Mouse (Mus musculus): ENCODE measurements around the gene Prdx6b.
A peak's percentile ranks its signal among the peaks of the same experiment; 100 is the strongest.

The Prdx6b gene

DNA sequence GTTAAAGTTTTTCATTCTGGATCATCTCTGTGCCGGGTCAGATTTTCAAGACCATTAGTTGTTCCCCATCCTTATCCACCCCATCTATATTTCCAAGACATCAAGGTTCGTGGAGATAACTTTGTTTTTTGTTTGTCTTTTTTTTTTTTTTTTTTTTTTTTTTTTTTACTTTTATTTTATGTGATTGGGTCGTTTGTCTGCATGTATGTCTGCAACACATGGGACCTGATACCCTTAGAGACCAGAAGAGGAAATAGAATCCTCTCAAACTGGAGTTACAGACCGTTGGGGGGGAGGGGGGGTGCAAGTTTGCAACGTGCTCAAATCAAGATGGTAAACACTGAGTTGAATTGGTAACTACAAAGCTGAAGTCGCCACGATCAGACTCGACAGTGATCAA lies at the start of gene Prdx6b:
Prdx6b (plus strand) TSS at position 301 of the 400 bp plus-strand sequence.
- no peak for DNase-seq

DNA sequence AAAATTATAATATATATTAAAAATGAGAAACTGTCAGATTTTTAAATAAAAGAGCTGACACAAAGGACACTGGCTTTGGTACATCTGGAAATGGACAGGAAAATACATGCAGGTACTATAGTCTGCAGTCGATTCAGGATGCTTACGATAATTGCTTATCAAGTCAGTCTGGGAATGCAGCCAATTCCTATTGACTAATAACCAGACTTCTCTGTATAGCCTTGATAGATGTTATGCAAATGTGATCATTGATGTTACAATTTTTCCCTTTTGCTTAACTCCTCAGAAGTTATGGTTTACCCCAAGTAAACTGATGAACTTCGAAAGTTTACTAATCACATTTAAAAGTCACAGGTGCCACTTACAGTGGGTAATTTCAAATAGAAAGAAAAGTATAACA lies 44.8 kb upstream of the Prdx6b start:
- DNase-seq = no peak

DNA sequence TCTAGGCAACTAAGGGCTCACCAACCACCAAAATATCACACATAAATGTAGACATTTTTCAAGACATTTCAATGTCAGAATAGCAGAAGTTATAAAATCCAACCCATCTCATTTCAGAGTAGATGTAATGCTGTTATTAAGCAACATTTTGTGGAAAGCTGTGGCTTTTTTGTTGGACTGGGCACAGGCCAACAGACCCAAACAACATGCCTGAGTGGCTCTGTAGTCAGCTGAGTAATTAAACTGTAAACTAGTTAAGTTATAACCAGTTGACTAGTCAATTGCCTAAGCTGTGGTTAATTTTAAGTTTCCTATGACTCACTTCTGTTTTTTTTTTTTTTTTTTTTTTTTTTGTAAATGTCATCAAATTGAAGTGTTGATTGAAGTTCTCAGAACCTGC lies 44.4 kb upstream of the Prdx6b start:
- no peak for DNase-seq

DNA sequence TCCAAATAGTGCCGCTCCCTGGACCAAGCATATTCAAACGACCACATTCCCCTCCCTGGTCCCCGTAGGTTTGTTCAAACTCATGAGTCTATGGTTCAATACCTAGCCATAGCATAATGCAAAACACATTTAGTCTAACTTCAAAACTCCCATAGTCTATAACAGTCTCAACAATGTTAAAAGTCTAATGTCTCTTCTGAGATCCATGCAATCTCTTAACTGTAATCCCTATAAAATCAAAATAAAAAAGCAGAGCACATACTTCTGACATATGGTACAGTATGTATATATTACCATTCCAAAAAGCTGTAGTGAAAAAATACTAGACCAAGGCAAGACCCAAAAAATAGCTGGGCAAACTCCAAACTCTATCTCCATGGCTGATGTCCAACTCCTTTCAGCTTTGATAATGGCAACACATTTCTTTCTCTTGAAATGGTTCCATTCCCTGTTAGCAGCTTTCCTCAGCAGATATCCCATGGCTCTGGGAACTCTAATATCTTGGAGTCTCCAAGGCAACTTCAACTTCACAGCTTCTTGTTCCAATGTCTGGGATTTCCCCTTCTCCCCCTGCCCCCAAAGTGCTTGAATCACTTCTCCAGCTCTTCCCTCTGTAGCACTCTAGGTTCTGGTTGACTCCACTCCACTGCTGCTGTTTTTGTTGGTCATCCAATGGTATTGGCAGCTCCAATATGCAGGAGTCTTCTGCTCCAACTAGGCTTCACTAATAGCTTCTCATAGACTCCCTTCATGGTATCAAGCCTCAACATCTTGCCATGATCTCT lies 32.2 kb upstream of the Prdx6b start:
- DNase-seq = no peak

DNA sequence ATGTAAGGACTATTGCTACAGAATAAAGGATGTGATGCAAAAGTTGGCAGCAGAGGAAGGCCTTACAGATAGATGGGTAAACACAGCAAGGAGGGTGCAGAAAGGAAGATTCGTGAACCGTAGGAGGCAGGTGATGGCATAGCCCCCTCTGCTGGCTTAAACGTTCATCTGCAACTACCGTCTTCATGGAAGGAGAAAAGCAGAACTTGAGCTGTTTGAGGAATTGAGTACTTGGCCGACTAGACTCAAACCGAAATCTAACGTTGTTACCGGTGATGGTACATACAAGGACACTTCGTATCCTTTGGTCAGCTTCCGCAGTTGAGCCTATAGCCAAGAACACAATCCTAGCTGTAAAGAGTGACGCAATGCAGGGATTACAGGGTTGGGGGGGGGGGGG lies 25.4 kb upstream of the Prdx6b start:
- peak; percentile 64 for DNase-seq

DNA sequence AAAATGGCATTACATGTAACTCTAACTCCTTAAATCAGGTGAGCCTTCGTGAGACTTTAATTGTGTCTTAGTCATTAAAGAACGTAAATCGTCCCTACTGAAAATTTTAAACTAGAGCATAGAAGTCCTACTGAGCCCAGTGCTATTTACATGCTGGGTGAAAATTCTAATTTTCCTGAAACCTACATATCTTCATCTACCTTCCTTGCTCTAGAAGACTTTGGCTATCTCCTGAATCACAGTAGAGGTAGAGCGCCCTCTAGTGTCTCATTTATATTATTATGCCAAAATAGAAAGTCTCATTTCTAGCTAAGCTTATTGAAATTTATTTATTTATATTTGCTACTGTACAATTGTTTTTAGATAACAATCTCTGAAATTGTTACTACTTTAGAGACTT lies 24.2 kb upstream of the Prdx6b start:
- no peak for DNase-seq

DNA sequence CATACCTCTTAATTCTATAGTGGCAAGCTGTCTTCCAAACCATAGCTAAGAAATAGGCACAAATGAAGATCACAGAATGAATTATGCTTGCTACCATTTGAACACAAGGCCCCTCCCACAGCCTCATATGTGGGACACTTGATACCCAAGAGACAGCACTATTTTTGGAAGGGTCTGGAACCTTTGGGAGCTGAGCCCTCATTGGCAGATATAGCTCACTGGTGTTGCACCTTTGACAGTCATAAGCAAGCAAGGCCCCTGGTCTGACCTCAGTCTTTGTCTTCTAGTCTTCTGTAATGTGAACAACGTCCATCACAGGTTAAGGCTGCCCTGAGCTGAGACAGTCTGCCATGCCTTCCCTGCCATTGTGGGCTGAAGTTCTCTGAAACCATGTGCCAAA lies 20.8 kb upstream of the Prdx6b start:
- no peak for DNase-seq

DNA sequence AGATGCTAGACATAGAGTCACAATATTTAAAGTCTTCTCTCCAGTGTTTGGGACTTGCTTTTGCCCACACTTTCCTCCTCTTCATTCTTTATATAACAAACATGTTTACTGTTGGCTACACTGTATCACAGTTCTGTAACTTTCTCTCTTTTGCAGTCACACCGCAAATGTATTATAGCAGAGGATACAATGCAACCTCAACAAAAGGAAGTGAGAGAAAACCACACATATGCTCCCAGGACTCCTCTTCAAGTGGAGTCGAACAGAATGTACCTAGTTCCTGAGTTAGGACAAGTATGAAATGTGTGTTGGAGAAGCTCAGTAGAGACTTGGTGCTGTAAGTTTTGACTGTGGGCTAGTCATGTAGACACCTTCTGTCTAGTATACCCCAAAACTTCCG lies 19.2 kb upstream of the Prdx6b start:
- DNase-seq = no peak

DNA sequence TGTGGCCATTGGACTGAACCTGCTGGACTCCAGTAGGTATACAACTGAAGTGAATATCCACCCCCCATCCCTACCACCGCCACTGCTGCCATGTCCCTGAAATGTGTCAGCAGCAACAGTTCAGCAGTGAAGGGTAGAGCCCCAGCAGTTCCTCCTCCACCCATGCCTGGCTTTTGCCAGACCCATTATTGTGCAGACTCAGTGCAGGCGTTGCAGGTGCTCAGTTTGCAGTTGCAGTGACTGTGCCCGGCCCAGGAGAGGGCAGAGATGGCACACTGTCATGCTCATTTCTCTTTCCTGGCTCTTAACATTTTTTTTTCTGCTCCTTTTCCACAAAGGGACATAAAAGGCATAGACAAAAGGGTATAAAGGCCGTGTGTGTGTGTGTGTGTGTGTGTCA lies 18.5 kb upstream of the Prdx6b start:
- no peak for DNase-seq

DNA sequence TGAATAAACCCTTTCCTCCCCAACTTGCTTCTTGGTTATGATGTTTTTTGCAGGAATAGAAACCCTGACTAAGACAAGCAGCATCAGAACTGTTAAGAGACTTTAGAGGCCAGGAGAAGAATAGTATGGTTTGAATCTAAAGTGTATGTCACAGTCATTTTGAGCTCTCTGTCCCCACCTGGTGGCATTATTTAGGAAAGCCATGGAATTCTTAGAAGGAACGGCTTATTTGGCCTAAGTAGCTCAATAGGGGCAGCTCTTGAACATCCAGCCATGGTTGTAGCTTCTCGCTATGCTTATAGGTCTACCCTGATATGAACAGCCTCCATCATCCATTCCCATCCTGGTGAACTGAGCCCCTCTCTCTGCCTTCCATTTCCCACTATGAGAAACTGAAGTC lies 17.1 kb upstream of the Prdx6b start:
- peak; percentile 13 for DNase-seq

DNA sequence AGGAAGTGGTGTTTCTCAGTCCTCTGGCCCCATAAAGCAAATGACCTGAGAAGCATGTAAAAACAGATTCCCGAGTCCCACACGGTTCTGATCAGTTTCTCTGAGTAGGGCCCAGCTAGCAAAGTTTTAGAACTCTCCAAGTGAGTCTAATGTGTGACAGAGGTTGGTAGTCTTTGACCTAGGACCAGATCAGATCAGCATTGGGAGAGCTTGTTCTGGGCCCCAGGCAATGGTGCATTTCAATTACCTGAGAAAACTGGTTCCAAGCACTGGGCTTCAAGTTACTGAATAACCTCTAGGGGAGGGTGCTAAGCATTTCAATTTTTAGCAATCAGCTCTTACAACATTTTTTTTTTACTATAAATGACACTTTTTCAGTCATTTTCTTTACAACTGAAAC lies 10.1 kb upstream of the Prdx6b start:
- no peak for DNase-seq

DNA sequence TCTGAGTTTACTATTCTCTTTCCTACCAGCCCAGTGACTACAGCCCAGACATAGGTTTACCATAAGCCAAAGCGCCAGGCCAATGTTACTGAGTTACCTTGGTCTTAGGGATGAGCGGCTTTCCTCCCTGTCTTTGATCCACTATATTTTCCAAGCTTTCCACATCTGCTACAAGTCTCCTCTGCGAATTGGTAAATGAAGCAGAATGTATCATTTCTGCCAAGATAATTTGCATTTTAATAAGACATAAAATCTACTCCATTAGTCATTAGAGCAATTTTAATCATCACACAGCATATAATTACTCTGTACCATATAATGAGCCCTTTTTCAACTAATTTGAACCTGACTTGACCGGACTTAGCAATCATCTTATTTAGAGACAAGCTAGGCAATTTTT lies 5.9 kb upstream of the Prdx6b start:
- DNase-seq = no peak

DNA sequence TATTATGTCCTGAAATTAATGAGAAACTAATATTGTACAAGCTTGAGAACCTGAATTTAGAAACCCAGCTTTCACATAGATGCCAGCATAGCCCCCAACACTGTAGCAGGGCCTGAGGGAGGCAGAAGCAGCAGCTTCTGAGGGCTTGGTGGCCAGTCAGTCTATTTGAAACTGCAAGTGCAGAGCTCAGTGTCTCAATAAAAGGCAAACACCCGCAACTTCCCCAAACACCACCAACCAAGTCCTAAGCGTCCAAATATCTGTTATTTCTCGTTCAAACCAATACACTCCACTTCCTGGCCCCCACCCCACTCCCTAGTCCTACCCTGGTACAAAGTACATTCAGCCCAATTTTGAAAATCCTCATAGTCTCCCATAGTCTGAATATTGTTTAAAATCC lies 6.1 kb downstream of the Prdx6b start:
- no peak for DNase-seq

DNA sequence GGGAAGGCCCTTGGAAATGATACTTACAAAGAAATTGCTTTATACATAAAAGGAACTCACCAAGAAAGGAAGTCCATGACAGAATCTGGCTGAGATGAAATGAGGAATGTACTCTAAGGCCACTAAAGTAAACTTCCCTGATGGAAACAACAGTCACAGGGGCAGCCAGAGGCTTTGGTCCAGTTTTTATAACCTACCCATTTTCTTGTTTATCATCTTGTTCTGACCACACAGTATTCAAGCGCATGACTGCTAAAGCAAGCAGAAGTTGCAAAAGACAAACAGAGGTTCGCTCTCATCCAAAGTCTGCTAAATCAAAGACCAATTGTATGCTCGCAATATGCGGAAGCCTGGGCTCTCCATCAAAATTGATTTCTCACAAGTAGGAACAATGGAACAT lies 8.5 kb downstream of the Prdx6b start:
- no peak for DNase-seq

DNA sequence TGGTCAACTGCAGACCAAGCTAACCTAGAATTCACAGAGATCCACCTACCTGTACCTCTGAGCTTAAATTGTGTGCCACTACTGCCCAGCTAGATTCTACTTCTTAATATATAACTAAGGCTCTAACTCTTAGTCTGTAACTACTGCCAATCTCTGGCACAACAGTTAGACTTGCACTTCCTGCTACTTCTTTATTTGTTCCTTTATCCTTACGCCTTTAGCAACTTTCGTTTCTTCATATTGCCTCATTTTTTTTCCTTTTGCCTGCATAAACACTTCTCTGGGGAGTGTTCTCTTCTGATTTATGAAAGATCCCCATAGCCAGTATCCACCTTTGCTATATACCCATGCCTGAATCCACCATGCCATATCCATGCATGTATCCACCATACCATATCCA lies 11.7 kb downstream of the Prdx6b start:
- no peak for DNase-seq

DNA sequence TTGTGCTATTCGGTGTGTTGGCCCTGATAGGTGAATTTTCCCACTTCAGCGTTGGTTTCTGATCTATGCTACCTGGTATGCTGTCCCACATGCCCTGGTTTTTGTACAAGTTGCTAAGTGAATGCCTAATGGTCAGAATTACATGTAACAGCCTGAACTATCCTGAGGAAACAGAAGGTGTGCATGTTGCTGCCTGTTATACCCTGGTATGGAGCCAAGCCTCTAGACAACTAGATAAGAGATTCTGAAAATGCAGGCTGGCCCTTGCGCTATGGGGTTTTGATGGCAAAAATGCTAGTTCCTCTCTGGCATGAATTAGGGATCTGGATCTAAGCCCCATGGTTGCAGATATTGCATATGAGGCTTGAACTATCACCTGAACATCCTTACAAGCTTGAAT lies 15.4 kb downstream of the Prdx6b start:
- DNase-seq = no peak

DNA sequence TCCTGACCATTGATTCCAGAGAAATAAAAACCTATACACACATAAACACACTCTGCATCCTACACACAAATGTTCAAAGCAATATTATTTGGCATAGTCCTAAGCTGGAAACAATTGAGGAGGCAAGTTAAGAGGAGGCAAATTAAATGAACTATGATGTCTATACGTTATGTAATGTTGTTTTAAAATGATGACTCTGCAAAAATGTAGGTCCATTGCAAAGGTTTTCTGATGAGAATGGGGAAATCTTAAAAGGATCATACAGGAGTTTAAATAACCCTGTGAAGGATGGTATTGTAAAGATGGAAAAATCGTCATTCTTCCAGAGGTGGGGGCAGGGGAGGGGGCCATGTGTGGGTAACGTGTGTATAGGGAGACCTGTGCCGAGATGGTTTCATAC lies 17.5 kb downstream of the Prdx6b start:
- no peak for DNase-seq

DNA sequence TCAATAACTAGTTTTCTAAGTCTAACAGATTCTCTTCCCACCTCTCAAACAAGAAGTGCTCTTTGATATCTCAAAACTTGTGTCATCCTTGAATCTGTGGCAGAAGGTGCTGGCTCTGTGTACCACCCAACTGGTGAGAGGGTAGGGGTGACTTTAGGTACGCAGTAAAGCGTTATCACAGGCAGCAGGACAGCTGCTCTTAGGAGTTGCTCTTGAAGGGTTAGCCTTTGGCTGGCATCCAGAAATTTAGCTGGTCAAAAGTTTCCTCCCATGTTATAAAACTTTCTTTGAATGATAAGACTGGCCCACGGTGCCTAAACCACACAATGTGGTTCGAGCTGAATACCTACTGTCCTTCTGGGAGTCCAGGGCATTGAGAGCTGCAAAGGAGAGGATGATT lies 18.5 kb downstream of the Prdx6b start:
- no peak for DNase-seq

DNA sequence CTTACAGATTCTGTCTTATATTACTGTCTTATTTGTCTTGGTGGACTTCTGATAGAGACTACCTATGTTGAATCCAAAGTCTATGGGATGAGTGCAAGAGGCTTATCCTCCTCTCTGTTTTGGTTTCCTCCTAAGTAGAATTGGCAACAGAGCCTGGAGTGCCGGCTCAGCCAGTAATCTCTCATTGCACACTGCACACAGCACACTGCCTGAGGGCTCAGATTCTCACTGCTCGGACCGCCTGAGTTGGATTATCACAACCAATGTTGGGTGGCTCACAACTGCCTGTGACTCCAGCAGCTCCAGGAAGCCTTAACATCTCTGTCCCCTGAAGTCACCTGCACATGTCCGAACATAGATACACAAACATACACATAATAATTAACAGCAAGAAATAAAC lies 19.1 kb downstream of the Prdx6b start:
- DNase-seq = no peak

DNA sequence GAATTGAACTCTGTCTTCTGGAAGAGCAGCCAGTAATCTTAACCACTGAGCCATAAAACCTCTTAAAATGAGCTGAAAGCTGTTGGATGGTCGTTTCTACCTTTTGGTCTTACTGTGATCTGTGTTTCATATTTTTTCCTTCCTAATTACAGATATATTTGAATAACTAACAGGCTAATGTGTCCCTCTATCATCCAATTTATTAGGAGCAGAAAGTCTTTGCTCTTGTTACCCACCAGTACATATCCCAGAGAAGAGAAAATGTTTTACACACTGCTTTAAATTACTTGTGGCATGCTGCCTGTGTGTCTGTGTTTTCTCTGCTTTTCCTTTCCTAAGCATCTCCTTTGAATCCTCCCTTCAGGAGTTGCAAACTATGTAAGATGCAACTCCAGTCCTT lies 21.9 kb downstream of the Prdx6b start:
- DNase-seq = no peak

DNA sequence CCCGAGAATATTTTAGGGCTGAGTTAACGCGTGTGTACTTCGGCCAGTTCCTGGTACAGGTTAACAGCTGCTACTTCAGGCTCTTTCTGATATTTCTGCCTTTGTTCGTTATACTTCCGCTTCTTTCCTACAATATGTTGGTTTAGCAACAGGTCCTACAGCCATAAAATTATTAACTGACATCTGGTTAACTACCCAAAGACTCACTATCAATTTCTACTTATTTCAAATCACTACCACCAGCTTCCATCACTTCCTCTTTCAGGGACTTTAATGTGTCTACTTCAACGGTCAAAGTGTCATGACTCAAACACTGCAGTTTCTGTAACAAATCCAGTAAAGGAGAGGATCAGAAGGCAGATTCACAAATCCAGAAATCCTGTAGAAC lies 22.6 kb downstream of the Prdx6b start:
- no peak for DNase-seq

DNA sequence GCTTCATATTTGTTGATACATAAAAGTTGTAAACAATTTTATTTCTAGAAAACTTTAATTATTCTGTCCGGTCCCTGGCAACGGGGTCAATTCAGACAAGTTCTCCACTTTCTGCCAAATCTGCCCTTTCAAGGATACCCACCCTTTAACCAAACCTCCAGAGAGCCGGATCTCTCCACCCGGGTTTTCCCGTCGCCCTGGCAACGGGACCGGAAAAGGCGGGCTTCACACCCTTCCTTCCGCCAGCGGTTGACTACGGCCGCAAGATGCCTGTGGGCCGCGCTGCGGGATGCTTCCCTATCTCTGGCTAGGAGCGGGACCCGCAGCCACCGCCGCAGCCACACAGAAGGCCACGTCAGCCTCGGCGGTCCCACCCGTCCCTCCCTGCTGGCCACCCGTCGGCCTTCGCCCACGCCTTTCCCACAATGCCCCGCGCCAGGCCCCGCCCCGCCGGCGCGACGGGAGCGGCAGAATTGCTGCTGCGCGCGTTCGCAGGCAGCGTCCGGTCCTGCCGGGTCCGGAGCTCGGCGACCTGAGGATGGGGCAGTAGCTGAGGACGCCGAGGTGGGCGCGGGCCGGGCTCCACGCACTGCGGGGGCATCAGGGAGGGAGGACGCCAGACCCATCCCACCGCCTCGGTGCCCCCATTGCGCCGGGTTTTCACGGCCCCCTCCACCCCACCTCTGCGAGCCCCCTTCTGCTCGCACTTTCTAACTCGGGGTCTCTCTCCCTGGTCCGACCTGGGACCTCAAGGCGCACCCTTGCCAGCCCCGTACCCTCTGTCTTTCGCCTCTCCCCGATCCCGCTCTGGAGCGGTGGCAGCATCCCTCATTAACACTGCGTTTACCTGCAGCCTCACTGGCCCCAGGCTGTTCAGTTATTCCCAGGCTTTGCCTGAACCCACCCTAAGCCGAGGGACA lies 23.2 kb downstream of the Prdx6b start, which contains the start of gene Dnajc10:
Dnajc10 (plus strand) TSS at position 225 of the 920 bp plus-strand sequence.
- DNase-seq = peak; percentile 86

DNA sequence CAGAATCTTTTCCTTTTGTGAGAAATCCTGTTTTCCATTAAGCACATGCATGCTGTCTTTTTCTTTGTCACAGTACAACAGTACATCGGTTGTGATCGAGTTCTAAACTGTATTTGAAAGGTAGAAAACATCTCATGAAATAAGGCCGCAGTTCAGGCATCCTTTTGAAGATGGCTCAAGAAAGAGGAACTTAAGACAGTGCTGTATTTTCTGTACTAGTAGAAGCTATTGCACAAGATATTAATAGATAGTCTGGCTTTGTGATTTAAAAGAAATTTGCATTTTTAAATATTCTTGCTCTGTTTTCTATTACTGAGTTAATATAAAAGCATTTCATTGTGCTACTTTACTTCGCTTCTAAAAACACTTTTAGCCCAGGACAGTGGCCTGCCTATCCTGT lies 30.6 kb downstream of the Prdx6b start:
- no peak for DNase-seq

DNA sequence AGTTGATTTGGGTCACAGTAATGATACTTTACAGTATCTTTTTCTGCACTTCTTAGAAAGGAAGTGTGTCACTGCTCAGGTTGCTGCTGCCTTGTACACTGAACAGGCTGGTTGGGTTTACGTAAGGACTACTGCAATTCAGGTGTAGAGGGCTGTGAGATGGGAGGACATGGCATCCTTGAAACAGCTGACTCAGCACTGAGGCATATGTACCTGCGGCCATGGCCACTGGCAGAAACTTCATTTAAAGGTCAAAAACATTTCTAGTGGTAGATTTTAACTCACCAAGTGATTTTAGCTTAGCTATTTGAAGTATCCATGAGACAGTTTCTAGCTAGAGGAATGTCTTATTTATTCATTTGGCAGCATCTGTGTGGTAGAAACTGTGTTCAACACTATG lies 33.5 kb downstream of the Prdx6b start:
- DNase-seq = no peak

Data from right cerebral cortex, postnatal 4 days (tissue).